Mouse (Mus musculus): Measurements from ENCODE around the gene Cdh23. TPM values are rescaled to one million over a fixed set of nuclear protein-coding genes. Genes with fewer than 3 reads are reported as not detected.

Cdh23 gene
- polyA plus RNA-seq, 2 experiments from 2014 or later, result 4.0 to 5.5 TPM

- ATAC-seq, result no peak
These were observed 10.0 kb upstream of the Cdh23 start for GRCm38 (mm10) chr10:60706268-60706667.

GRCm38 (mm10) chr10:60705134-60705533 lies 8.8 kb upstream of the Cdh23 start:
- ATAC-seq, result no peak

- no peak for ATAC-seq
These were observed 1.5 kb upstream of the Cdh23 start for GRCm38 (mm10) chr10:60697775-60698174.

- ATAC-seq, result no peak
These were observed 685 bp upstream of the Cdh23 start for GRCm38 (mm10) chr10:60696975-60697374.

GRCm38 (mm10) chr10:60691671-60692390 lies 4.5 kb downstream of the Cdh23 start:
- ATAC-seq, result no peak

- no peak for ATAC-seq
These were observed 5.3 kb downstream of the Cdh23 start for GRCm38 (mm10) chr10:60690960-60691359.

GRCm38 (mm10) chr10:60689396-60689795 lies 6.9 kb downstream of the Cdh23 start:
- no peak for ATAC-seq

- ATAC-seq, result no peak
These were observed 9.1 kb downstream of the Cdh23 start for GRCm38 (mm10) chr10:60687011-60687776.

- ATAC-seq, result no peak
These were observed 9.7 kb downstream of the Cdh23 start for GRCm38 (mm10) chr10:60686641-60686975.

- ATAC-seq, result no peak
These were observed 10.3 kb downstream of the Cdh23 start for GRCm38 (mm10) chr10:60685764-60686640.

GRCm38 (mm10) chr10:60678926-60679325 lies 17.4 kb downstream of the Cdh23 start:
- no peak for ATAC-seq

- ATAC-seq, result no peak
These were observed 19.0 kb downstream of the Cdh23 start for GRCm38 (mm10) chr10:60677319-60677718.

- no peak for ATAC-seq
These were observed 26.1 kb downstream of the Cdh23 start for GRCm38 (mm10) chr10:60670166-60670565.

GRCm38 (mm10) chr10:60668591-60668990 lies 27.7 kb downstream of the Cdh23 start:
- no peak for ATAC-seq

- no peak for ATAC-seq
These were observed 35.3 kb downstream of the Cdh23 start for GRCm38 (mm10) chr10:60660986-60661385.

GRCm38 (mm10) chr10:60659450-60660020 lies 36.8 kb downstream of the Cdh23 start:
- ATAC-seq, result no peak

- no peak for ATAC-seq
These were observed 38.1 kb downstream of the Cdh23 start for GRCm38 (mm10) chr10:60658176-60658575.

GRCm38 (mm10) chr10:60653675-60654074 lies 42.6 kb downstream of the Cdh23 start:
- no peak for ATAC-seq

- ATAC-seq, result no peak
These were observed 43.2 kb downstream of the Cdh23 start for GRCm38 (mm10) chr10:60653106-60653505.

GRCm38 (mm10) chr10:60644079-60644641 lies 52.1 kb downstream of the Cdh23 start:
- no peak for ATAC-seq

- ATAC-seq, result no peak
These were observed 57.0 kb downstream of the Cdh23 start for GRCm38 (mm10) chr10:60639291-60639690.

GRCm38 (mm10) chr10:60635568-60636295 lies 60.6 kb downstream of the Cdh23 start:
- ATAC-seq, result no peak
